Mouse (Mus musculus) CD4-positive naive resting alpha-beta T cell, adult 76 days (primary cell): ENCODE data around the gene Prdx5. TPM values are rescaled to one million over a fixed set of nuclear protein-coding genes. Genes with fewer than 3 reads are reported as not detected.

Experiments used
- total RNA-seq: library from RNA; stranded (reverse); gene quantifications from one replicate; pipeline ENCODE4 v1.2.4, GENCODE M21; 2023

Prdx5 gene
- 48.4 TPM for total RNA-seq

DNA sequence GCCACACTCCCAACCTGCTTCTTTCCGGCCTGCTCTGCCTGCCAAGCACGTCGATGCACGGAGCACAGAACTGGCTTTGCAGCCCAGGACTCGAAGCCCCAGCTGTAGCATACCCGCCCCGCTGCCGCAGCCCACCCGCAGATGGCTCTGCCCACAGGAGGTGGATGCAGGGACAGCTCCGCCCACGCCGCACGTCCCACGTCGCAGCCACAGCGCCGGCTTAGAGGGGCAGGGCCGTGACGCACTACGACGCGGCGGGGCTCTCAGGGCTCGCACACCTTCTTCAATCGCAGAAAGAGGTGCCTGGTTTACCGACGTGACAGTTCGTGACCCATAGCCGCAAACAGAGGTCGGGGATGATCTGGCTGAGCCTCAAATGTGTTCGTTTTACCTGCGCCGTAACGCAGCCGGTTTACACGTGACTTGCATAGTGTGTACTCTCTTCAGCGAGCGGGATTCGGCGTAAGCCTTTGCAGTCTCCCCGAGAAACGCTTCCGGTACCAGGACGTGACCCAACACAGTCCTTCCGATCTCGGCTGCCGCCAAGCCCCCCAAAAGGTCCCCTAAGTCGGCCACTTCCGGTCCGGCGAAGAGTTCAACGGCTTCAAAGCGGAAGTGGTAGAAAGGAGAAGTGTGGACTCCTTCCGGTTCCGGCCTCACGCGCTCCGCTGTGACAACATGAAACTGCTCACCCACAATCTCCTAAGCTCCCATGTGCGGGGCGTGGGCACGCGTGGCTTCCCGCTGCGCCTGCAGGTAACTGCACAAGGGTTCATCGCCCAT, at the start of gene Prdx5, which contains the start of gene Trmt112:
Prdx5 (minus strand) TSS at position 600 of the 783 bp plus-strand sequence.
Trmt112 (plus strand) TSS at position 192 of the 783 bp plus-strand sequence.

DNA sequence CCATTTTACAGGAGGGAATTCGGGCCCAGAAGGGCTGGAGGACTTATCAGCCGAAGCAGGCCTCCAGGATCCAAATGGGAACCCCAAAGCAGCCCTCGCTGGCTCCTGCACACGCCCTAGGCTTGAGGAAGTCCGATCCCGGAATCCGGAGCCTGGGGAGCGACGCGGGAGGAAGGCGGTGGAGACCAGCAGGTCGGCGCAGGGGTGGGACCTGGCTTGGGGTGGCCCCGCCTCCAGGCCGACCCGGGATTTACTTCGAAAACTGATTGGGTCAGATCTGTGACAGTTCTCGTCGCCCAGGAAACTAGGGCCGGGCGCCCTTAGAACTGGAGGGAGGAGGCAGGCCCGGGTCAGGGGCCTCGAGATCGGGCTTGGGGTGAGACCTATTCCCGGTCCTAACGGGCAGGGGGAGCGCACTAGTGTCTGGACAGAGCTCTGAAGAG, 32.4 kb upstream of the Prdx5 start, which contains the start of gene Gpr137:
Gpr137 (minus strand) TSS at position 232 of the 443 bp plus-strand sequence.

DNA sequence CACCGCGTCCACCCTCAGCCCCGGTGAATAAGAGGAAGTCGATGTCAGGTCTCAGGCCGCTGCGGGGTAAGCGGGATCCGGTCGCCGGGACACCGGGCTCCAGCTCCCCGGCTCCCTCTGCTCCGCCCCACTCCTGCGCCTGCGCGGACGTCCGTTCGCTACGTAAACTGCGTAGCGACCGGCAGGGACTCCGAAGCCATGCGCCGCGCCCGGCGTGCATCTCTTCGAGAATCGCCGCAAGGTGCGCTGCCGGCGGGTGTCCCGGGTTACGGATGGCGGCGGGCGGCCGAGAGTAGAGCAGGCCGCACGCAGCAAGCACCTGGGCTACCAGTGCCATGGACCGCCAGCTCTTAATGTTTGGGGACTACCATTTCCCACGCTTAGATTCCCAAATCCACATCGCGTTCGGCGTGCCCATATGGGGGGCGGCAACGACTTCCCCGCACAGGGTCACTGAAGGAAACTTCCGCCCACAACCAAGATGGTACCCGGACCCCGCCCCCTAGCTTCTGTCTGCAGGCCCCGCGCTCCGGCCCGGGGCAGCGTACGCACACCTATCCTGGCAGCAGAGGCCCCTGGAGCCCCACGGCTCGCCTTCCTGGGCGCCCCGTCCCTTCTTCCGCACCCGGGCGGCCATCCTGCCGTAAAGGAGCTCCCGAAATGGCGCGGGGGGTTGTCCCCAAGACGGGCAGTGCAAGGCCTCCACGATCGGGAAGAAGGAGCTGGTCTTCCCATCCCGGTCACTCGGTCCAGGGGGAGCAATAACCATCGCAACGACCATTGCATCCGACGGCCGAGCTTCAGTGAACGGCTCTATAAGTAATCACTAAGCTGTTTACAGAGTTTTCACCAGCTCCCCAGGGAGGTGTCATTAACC, 31.7 kb upstream of the Prdx5 start, which contains the start of gene Bad:
Bad (plus strand) TSS at position 490 of the 877 bp plus-strand sequence.

DNA sequence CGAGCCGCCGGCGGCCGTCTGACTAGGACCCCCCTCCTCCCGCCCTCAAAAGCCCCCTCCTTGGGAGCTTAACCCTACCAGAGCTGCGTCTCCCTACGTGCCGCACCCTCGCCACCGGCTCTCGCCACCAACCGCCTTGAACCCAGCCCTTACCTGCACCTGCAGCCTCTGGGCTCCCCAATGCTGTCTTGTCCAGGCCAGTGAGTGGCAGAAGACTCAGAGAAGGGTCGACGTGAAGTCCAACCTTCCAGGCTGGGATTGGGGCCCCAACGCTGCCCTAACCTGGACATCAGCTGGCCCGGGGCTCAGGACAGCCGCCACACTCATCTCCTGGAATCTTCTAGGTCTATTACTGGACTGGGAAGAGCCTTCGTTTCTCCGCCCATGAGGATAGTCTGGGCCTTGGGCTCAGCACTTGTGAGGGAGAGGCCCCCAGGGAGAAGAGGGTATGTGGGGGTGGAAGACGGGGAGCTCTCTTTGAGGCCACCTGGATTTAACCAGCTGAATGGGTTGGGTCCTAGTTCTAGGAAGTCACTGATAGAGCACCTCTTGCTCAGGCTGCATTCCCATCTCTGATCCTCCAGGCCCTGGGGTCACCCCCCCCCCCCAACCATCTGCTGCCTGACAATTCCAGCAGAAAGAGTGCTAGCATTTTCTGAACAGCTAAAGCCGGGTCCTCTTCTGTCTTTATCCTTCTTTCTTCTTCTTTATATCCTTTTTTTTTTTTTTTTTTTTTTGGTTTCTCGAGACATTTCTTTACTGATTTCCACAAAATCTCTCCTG, 24.5 kb upstream of the Prdx5 start, which contains the start of gene Kcnk4:
Kcnk4 (minus strand) TSS at position 321 of the 783 bp plus-strand sequence.

DNA sequence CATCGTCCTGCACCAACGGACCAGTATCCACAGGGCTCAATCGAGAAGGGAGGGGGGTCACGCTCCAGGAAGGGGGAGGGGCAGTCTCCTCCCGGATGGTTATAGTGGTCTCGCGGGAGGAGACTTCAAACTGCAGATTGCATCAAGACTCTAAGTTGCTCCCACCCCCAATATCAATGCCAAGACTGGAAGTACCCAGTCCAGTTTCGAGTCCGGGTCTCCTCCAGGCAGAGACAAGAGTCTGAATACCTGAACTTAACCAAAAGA, 15.3 kb upstream of the Prdx5 start, which contains the start of gene Catsperz:
Catsperz (minus strand) TSS at position 74 of the 267 bp plus-strand sequence.

DNA sequence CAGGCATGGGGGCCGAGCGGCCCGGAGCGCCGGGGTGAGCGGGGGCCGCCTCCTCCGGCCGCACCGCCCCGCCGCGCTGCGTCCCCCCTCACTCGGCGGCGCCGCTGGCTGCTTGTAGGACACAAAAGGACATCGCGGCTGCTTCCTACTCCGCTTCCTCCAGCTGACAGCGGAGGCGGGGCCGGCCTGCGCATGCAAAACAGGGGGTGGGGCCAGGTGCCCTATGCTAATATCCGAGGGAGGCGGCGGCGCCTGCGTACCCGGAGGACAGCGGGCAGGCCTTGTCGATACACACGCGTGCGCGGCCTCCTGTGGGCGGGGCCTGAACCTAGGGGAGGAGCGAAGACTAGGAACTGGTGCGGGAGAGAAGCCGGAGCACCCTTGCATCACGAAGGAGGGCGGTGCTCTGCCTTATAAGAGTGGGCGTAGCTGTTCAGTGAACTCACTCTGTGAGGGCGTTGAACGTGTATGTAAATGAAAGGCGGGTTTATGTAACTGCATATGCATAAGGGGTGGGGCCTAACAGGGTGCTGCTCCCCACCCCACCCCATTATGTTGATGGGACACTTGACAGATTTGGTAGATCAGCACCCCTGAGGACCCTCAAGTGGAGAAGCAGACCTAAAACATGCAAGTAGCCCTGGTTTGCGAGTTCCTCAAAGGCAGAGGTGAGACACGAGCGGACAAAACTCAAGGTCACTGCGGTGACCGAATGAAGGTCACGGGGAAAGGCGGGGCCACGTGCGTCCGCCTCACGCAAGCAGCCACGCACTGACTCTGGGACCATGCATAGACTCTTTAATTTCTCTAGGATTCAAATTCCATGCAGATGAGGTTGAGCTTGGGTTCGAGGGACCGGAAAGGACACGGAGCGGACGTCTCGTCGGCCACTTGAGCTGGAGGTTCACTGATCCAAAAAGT, 12.0 kb upstream of the Prdx5 start, which contains the start of gene Esrra:
Esrra (minus strand) TSS at position 167 of the 921 bp plus-strand sequence.

DNA sequence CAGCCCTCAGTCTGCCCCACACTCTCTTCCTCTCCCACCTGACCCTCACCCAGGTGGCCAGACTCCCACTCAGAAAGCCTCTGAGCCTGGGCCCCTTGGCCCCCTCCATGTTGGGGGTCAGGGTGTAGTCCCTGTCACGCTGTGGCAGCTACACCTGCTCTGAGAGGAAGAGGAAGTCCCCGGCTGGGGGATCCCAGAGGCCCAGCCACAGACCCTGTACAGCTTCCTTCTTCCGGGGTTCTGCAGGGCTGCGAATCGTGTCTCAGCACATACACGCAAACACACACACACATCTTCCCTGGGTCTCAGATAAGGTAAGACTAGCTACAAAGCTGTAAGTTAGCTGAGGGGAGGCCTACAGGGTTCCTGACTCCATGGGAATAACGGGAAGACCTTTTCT, 51.9 kb downstream of the Prdx5 start, which contains the start of gene Ccdc88b:
Ccdc88b (minus strand) TSS at position 181 of the 400 bp plus-strand sequence.

Other genes with a start within 250 kb of the Prdx5 start
- 26.8 TPM for gene Rps6ka4, start 69.5 kb downstream of the Prdx5 start, total RNA-seq
- 89.3 TPM for gene Ccdc88b, start 51.9 kb downstream of the Prdx5 start, total RNA-seq
- gene Trmt112, start 408 bp downstream of the Prdx5 start, total RNA-seq = 125 TPM
- 26.7 TPM for gene Esrra, start 11.7 kb upstream of the Prdx5 start, total RNA-seq
- gene Catsperz, start 15.3 kb upstream of the Prdx5 start, total RNA-seq = not detected
- 1.1 TPM for gene Kcnk4, start 24.4 kb upstream of the Prdx5 start, total RNA-seq
- gene Bad, start 31.8 kb upstream of the Prdx5 start, total RNA-seq = 10.2 TPM
- gene Gpr137, start 32.4 kb upstream of the Prdx5 start, total RNA-seq = 7.0 TPM
- 93.3 TPM for gene Ppp1r14b, start 64.9 kb upstream of the Prdx5 start, total RNA-seq
- gene Plcb3, start 66.4 kb upstream of the Prdx5 start, total RNA-seq = 8.1 TPM
- 11.3 TPM for gene Fkbp2, start 70.4 kb upstream of the Prdx5 start, total RNA-seq
- gene Vegfb, start 77.5 kb upstream of the Prdx5 start, total RNA-seq = 7.7 TPM
- 28.4 TPM for gene Dnajc4, start 82.5 kb upstream of the Prdx5 start, total RNA-seq
- 5.1 TPM for gene Nudt22, start 86.0 kb upstream of the Prdx5 start, total RNA-seq
- gene Trpt1, start 86.0 kb upstream of the Prdx5 start, total RNA-seq = 2.1 TPM
- gene Fermt3, start 109.4 kb upstream of the Prdx5 start, total RNA-seq = 143 TPM
- 91.7 TPM for gene Stip1, start 129.9 kb upstream of the Prdx5 start, total RNA-seq
- 14.7 TPM for gene Macrod1, start 146.7 kb upstream of the Prdx5 start, total RNA-seq
- not detected for gene Flrt1, start 195.6 kb upstream of the Prdx5 start, total RNA-seq